Mouse (Mus musculus) urinary bladder, postnatal 25 days (tissue): ENCODE data around the gene Immp1l.

Source experiments
- DNase-seq: peaks from one replicate; pipeline ENCODE4 v3.0.0; 2022; ENCODE audit warnings: low spot score

Immp1l gene

DNA sequence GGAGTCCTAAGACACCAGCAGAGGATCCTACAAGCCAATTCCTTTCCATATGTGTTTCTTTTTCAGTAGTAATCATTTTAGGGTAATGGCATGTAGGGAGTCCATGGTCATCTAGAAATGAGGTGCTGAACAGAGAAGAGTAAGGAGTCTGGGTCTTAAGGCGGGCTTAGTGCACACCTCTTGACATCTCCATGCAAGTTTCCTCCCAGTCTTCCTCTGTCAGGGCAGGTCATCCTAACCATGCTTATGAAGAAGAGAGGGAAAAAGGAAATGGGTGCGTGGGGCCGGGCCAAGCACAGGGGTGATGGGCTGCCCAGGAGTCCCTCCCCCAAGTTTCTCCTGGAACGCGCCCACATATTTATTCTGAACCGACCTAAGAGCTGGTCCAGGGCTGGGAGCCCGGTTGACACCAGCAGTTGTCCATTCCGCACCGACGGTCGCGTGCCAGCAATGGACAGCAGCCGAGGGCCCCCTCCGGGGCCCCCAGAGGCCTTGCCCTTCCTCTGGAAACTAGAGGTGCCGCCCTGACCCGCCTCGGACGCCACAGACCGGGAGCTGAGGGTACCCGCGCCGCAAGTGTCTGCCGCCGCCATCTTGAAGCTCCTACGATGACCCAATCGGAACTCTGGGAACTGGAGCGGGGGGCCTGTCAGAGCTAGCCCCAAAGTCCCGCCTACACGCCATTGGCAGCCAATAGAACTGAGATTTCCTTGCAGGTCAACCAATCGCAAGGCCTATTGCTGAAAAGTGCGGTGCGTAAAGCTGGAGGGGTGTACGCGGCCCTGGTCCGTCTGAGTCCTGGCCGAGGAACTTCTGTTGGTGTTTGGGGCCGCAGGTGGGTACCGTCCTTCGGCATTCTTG, at the start of gene Immp1l, which contains the start of gene Elp4:
TSS of gene Immp1l (plus strand) at position 743 of the 861 bp plus-strand sequence.
TSS of gene Elp4 (minus strand) at position 669 of the 861 bp plus-strand sequence.
- peak; percentile 90 for DNase-seq

DNA sequence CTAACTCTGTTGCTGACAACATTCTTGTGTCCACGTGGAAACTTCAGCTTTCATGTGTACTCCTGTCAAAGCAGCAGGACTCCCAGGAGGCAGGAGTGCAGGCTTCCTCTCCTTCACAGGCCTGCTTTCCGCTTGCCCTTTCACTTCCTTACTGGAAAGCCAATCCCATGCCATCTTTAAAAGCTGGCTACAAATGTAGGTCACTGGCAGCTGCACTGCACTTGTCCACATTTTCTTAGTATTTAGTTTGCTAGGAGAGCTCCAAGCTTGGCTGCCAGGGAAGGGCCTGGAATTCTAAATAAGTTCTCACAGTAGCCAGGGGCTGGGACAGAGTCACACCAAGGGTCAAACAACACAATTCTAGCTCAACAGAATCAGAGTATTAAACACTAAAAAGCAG, 49.7 kb upstream of the Immp1l start:
- DNase-seq, result no peak

DNA sequence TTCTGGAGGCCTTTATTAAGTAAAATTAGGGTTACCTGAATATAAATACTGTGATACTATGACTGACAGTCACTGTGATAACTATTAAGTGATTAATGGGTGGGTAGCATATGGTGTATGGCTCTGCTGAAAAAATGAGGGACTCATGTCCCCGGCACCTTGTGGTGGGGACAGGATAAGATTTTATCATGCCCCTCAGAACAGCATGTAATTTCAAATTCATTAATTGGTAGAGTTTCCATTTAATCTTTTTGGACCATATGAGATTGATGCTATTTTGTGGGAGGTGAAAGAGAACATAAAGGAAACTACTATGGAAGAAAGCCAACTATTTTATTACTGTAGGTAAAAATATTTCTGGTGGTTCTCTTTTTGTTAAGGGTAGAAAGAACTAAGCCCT, 31.0 kb upstream of the Immp1l start:
- DNase-seq, result no peak

DNA sequence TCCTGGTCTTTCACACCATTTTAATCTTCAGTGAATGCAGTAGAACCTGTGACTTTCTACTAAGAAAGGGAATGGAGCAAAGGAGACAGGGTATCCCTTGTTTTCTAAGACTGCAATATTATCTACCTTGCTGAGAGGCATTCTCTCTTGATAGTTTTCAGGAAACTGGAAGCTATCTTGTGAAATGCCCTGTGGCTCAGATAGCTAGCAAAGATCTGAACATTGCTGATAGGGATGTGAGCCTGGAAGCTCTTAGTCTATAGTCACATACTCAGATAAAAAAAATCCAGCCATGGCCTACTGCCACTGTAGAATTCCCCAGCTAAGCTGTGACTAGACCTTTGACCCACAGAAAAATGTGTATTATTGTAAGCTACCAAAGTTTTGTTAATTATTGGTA, 13.6 kb upstream of the Immp1l start:
- DNase-seq, result no peak

DNA sequence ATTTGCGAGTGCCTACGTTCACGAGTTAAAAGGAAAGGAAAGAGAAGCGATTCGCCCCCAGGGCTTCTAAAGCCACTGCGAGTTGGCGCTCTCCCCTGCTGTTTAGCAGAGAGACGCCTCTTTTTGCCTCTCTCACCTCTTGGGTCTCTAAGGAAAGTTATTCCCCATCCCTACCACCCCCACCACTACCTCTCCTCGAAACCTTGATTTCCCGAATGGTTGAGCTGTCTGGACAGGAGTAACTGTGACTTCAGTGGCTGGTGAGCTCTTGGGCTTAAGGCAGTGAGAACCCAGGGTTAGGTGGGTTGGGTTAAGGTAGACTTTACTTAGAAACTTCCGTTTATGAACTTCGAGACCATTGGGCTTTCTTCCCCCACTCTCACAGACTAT, 314 bp downstream of the Immp1l start:
- DNase-seq, result no peak

DNA sequence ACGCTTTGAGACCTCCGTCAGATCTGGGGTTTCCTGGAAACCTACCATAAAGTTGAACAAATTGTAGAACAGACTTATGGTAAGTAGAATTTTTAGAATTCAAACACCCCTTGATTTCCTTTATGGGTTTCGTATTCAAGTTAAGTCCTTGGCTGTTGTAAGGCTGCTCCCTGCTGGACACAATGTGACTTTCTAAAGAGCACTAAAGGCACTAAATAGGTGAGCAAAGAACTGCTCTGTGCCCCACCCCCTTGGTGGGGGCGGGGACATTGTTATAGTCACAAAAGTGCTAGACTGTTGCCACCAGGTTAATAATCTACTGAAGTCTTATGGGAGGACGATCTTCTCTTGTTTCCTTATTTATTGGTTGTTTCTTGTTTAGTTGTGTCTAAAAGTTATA, 3.9 kb downstream of the Immp1l start:
- no peak for DNase-seq

DNA sequence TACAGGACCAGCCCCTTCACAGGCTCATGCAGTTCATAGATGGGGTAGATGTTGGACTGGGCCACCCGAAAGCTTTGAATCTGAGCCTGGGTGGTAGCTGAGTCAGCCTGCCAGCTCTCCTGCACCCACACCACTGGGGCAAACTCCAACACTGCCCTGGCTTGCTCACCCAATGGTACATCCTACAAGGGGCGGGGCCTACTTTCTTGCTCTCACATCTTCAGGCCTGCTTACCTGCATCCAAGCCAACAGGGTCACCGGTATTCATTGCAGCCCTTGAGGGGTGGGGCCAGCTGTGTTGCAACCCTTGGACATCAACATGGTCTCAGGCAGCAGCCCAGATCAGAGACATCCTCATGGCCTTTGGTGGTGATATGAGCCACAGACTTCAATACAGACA, 6.2 kb downstream of the Immp1l start:
- DNase-seq, result no peak

DNA sequence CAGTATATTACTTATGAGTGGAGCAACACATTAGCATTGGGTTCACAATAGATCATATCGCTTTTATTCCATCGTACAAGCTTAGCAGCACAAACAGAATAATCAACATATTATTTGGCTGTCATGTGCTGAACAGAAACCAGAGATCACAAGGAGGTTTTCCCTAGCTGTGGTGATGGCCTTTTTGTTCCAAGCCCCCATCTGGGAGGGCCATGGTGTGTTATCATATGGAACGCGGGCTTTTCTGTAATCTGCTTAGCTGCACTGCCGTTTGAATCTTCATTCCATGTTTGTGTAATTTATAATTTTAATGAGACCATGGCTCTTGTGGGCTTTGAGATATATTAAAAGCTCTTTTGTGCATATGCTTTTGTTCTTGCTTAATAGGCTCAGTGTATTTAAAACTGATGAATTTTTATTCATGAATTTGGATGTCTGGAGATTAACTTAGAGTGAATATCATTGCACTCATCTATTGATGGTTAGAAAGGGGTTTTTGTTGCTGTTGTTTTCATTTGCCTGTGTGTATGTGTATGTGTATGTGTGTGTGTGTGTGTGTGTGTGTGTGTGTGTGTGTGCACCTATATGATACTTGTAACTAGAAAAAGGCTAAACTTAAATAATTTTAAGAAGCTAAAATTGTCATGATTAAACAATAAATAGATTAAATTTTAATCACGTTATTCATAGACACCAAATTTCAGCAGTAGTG, 9.4 kb downstream of the Immp1l start:
- DNase-seq, result no peak

DNA sequence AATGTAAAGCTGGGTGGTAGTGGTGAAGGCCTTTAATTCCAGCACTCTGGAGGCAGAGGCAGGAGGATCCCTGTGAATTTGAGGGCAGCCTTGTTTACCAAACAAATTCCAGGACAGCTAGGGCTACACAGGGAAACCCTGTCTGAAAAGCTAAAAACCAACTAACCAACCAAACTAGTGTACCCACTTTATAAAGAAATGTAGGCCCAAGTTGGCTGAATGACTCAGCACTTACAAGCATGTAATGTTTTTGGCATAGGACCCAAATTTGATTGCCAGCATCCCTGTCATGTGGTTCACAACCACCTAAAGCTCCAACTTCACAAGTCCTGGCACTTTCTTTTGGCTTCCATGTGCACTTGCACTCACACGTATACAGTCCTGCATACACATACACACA, 12.2 kb downstream of the Immp1l start:
- DNase-seq, result no peak

DNA sequence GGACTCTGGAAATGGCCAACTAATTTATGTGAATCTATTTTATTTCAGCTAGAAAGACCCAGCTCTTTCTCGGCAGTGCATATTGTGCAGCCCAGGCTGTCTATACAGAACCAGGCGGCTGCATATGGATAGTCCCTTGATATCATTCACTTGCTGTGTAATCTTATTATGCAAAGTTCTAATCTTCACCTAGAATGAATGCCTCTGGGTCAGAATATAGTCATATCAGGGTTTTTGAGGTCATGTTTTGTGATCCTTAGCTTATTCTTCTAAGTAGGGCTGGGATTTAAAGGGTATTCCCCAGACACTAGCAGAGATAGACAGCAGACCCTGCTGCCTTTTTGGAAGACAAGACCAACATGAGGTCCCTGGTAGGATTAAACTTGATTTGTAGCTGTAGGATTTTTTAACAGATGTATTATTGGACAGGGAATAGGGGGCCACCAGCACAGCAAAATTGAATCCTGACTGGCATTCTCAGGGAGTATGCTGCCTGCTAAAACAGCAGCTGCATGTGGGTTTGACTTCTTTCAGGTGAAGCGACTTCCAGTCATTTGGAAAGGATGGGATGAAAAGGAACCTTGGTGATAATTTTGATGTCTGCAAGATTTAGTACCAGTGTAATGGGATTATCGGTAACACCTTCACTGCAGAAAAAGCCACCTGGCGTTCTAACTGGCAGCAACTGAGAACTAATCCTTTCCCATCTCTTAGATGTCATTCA, 13.3 kb downstream of the Immp1l start:
- DNase-seq, result no peak

DNA sequence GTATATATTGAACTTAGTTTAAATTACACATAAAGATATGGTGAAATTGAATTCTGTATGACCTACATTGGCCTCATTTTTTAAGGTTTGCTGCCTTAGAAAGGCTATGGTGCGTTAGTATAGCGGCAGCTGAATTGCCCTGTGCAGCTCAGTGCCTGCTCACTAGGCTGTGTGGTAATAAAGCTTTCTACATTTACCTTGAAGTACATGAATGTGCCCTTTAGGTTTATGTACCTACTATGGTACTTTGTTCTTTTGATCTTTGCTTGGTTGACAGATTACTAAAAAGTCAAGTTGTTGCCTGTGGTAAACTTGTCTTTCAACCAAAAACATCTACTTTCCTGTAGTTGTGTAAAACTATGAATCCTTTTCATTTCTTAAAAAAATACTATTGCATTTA, 45.7 kb downstream of the Immp1l start:
- no peak for DNase-seq

DNA sequence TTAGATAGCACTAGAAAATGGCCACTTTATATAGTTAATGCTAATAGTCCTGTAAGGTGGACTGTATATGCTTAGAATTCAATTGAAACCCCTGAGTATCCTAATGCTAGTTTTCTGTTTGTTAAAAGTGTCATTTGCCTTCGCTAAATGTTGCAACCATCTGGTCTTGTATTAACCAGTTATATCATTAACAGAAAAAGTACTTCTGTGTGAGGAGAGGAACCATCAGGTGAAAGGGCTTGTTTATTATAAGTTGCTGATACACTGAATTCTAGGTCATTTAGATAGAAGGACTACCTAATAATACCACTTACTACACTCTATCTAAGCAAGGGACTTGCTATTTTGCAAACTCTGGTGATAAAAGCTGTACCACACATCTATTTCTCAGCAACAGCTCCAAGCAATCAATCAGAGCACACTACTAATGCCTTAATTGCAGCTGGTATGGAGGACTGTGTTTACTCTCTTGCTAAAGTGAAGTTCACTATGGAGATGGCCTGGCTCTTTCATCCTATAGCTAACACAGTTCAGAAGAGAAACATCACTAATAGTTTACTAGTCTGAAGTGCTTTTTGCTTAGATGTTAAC, 47.0 kb downstream of the Immp1l start:
- DNase-seq, result no peak

DNA sequence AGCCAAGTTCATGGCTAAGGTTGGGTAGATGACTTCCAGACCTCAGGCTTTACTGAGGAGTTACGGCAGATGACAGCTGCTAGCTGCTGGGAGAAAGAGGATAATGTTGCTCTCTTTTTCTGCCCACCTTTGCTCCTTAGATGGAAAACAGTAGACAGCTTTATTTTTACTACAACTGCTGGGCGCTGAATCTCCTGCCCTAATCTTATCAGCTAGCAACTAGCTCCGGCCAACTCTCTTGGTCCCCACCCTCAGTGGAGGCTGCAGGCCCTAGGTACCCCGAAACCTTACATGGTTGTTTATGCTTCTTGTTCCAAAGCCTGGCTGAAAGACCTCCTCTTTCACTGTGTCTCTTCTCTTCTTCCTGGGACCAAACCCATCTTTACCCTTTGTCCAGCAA, 49.4 kb downstream of the Immp1l start:
- DNase-seq, result no peak

DNA sequence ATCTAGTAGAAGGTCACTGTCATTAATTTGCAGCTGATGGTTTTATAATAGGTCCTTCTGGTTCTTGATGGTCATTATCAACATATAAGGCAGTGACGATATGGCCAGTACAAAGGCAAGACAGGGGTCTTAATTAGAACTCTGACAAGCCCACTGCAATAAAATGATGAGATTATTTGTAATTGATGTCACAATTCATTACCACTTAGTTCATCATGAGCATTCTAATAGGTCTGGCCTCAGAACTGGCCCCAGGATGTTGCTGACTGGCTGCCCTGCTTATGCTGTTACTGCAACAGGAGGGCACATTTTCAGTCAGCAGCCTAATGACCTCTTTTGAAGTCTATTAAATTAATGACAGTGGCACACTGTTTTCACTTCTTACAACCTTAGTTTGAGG, 59.0 kb downstream of the Immp1l start:
- DNase-seq, result no peak

DNA sequence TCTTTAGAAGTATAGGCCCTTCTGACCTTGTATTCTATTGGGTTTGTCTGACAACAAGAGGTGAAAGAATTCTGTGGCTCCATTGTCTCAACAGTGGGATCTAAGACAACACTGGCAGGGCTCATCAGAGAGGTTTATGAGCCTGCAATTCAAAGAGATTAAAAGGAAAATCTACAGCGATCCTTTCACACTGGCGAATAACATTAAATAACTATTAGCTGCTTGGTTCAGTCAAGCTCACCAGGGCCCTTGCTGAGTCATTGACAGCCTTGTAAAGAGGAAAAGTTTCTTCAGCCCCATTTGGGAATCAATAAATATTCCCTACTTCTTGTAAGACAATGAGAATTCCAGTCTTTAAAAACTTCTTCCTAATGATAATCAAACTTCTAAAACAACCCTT, 69.5 kb downstream of the Immp1l start:
- no peak for DNase-seq

DNA sequence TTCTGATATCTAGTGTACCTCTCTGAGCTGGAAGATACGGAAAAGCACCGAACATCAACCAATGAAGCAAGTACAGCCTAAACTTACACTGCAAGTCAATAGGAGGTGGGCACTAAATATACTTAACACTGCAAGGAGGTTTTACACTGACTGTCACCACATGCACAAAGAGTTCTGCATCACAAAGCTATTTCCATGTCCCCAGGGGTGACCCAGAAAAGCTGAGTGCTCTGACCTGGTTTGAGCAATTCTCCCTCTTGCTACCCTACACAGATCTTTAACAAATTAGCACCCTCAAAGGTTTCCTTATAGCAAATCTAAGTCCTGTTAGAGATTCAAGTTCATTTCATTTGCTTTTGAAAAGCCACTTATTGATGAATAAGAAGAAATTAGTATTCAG, 73.6 kb downstream of the Immp1l start:
- DNase-seq, result no peak

DNA sequence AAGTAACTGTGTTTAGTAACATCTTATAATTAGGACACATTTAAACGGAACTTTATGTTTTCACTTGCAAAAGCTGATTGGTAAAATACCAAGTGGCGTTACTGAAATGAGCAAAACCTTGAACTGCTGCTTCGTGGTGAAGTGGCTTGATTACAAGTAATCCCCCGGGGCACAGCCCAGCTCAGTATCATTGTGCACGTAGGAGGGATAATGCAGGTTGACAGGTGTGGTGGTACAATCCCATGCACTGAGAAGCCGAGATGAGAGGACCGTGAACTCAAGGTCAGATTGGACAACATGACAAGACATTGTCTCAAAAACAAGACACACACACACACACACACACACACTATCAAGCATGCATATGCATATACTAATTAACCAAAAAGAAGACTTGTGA, 80.8 kb downstream of the Immp1l start:
- DNase-seq, result no peak

DNA sequence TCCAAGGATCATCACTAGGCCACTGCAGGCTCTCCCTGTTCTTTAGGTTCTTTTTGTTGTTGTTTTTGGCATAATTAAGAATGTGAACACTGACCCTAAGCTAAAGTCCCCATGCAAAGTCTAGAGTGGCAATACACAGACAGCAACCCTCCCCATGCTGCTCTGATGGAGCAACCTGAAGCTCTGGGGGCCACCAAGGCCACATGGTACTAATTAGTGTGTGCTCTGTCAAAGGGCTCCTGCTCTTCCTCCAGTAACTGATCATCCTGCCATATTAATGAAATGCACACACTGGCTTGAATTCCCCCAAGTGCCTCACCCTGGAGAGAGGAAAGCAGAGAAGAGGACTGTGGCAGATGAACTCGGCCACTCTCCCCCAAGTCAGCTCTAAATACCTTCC, 82.7 kb downstream of the Immp1l start:
- DNase-seq, result no peak

DNA sequence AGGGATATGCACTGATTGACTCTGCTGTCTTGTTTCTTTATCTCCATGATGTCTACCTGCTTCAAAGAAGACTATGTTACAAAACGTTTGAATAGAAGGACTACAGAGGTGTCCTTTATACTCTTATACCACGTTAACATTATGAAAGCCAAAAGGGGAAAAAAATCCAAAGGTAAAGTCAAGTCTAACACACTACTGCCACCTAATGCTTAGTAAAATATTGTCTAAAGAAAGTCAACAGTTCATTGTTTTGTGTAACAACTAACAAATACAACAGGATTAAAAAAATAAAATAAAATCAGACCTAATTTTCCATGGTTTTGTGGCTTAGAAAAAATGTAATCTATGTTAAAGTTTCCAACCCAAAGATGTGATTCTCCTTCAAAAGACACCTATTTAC, 83.6 kb downstream of the Immp1l start:
- DNase-seq, result no peak

DNA sequence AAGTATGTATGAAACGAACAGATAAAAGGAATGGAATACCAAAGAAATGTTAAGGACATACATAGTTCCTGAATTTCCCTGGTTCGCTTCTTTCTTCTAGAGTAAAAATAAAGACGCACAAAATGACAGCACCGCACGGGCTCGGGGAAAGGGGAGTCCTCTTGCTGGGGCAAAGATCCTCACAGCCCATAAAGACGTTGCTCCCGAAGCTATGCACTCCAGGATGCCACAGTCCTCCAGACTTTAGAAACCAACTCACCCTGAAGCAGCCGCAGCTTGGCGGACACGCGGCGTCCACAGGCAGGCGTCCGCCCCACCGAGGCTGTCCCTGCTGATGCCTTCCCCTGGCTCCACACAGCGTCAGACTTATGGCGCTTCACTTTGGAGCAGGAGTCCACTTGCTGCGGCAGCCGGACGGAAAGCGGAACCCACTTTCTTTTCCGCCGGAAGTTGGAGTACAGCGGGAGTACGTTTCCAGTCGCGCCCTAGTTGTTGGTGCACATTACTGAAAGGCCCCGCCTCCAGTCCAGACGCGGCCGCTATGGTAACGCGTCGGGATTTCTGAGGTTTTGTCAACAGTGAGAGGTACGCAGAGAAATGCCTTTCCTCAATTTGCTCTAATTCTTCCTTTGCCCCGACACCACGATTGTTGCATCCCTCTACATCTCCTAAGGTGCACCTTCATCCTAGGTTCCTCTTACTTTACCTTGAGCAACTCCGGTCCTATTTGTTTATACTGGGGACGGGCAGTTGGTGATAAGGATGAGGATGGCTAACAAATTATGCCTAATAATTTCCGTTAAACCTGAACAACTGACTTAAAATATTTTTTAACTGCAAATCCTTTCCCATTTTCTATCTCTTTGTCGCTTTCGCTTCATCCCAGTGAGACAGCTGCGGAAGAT, 98.6 kb downstream of the Immp1l start, which contains the start of gene Dnajc24:
TSS of gene Dnajc24 (minus strand) at position 715 of the 905 bp plus-strand sequence.
- DNase-seq, result peak; percentile 83

DNA sequence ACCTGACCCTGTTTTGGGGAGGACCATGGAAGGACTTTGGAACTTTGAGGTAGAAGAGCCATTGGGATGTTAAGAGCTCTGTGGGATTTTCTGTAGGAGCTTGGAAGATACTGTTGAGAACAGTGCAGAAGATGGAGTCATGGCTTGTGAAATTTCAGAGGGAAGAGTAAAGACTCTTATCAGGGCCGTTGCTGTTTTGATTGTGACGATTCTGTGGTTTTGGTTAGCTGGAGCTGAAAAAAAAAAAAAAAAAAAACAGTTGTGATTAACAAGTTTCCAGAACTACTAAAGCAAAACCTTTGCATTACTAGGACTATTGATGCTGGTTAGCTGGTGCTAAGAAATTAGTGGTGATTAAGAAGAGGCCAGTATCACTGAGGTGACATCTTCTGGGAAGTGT, 104.0 kb downstream of the Immp1l start:
- no peak for DNase-seq
